Mouse (Mus musculus): ENCODE results near the gene Pym1. TPM values are rescaled to one million over a fixed set of nuclear protein-coding genes. Genes with fewer than 3 reads are reported as not detected.
"Not testable (repeated sequence)": the region's sequence is repeated elsewhere in the genome, so short reads cannot be mapped to it uniquely, and the experiment has no call there.

Gene Pym1
- 10 to 100 TPM; 27.1 to 27.8 TPM for total RNA-seq (2021)
- long read RNA-seq, experiment 1, partial matches to known transcripts, result 1 of 7 reads
- long read RNA-seq, experiment 1, other reads (novel, unspliced or antisense), result 1 of 7 reads
- long read RNA-seq, experiment 2, partial matches to known transcripts, result 1 of 3 reads
- long read RNA-seq, experiment 2, other reads (novel, unspliced or antisense), result 0 of 3 reads

DNA sequence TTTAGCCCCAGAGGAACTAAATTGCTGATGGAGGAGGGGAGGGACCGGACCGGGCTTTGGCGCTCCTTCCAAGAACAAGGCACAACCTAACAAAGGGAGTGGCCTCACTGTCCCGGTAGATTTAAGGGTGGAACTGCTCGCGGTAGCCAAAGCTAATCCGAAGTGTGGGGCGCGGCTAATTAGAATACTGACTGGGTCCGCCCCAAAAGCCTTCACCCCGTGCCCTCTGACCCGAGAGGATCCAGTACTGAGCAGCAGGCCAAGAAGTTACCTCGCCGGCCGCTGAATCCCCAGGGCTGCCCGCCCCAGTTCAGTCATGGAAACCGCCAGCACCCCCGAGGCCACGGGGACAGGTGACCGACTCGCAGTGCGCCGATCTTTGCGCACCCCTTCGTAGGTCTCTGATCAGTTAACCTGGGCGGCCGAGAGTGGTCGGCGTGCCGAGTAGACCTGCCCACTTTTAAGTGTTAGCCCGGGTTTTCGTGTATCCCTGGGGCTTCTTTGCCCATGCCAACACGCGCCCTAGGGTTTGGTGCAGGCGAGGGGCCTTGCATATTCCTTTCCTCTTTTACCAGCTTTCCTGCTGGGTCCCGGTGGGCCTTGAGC is at the start of gene Pym1:
Gene Pym1, plus strand, starts transcription at position 244 of the 606 bp plus-strand sequence.
- TF ChIP-seq CTCF (IDR thresholded peaks at IDR 0.05), result no peak
- intact Hi-C loops (cut with DNase I), result loop anchor here (1.0 kb wide), 1 partner anchor 57 kb away; the partner anchor contains the start of genes Dnajc14 and Tmem198b
- DNase-seq (ENCODE audit: extremely low spot score in 1 of 2, low spot score in 2 of 2), result peak; percentile 47 to 51
- peak within 1 kb of the TSS; percentile 95 for H3K27ac ChIP-seq
- peak within 1 kb of the TSS; percentile 72 for H3K4me3 ChIP-seq

- Histone ChIP-seq H3K4me3 (no peak overlapping the region), H3K27ac (no peak overlapping the region)
- intact Hi-C loops (cut with DNase I), result no loop called here
- no peak for DNase-seq (ENCODE audit: extremely low spot score in 1 of 2, low spot score in 2 of 2)
- no peak for TF ChIP-seq CTCF (IDR thresholded peaks at IDR 0.05)
Observed at GRCm38 (mm10) chr10:128699006-128699405, 48.7 kb upstream of the Pym1 start.

DNA sequence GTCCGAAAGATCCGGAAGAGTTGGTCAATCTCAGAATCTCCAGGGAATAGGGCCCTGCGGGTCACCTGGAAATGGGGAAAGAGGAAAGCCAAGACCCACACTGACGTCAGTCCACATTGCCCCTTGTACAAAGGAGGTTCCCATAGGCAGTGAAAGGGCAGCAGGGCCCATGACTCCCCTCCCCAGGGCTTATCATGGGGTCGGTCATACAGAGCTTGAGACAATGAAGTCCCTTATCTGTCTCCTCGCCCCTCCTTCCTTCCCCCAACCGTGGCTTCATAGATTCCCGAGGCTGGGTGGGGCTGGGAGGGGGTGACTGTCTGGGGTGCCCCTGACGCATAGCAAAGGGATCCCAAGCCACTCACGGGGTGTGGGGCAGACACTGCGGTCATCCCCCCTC is 48.1 kb upstream of the Pym1 start:
- Histone ChIP-seq H3K27ac (no peak overlapping the region), H3K4me3 (no peak overlapping the region)
- intact Hi-C loops (cut with DNase I), result no loop called here
- no peak for DNase-seq (ENCODE audit: extremely low spot score in 1 of 2, low spot score in 2 of 2)
- TF ChIP-seq CTCF (IDR thresholded peaks at IDR 0.05), result no peak

DNA sequence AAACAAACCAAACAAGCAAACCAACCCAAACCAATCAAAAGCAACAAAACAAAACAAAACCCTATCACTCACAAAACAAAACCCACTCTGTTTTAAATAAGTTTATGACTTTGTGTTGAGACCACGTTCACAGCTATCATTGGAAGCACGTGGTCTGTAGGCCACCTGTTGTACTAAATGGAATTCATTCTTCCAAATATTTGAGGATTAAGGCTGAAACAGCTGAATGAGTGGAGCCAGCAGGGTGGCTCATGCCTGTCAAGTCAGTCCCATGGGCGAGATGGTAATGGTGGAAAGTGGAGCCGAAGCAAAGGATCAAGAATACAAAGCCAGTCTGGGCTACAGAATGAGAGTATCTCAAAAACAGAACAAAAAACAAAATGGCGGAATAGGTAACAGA is 47.0 kb upstream of the Pym1 start:
- no peak for TF ChIP-seq CTCF (IDR thresholded peaks at IDR 0.05)
- H3K27ac ChIP-seq, result no peak overlapping the region
- intact Hi-C loops (cut with DNase I), result no loop called here
- DNase-seq (ENCODE audit: extremely low spot score in 1 of 2, low spot score in 2 of 2), result no peak
- no peak overlapping the region for H3K4me3 ChIP-seq

DNA sequence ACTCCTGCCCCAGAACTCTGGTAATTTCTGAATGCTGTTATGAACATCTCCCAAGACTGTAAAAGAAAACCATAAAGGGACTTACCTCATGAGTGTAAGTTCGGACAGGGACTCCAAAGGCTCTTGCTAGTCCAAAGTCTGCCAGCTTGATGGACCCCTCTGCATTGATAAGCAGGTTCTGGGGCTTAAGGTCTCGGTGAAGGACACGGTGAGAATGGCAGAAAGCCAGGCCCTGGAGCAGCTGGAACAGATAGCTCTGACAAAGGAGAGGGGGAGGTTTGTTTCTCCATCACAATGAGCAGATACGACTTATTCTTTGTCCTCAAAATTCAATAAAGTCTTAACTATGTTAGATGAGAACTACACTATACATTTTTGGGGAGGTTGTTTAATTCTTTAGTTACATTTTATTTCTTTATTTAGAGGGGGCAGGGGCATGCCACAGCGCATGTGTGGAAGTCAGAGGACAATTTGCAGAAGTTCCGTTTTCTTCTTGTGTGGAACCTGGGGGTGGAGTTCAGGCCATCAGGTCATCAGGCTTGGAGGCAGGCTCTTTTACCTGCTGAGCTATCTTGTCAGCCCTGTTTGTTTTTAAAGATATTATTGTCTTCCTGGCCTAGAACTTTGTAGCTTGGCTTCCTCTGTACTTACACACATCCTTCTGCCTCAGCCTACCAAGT is 45.2 kb upstream of the Pym1 start:
- no peak for TF ChIP-seq CTCF (IDR thresholded peaks at IDR 0.05)
- Histone ChIP-seq H3K4me3 (no peak overlapping the region), H3K27ac (no peak overlapping the region)
- intact Hi-C loops (cut with DNase I), result no loop called here
- no peak for DNase-seq (ENCODE audit: extremely low spot score in 1 of 2, low spot score in 2 of 2)

DNA sequence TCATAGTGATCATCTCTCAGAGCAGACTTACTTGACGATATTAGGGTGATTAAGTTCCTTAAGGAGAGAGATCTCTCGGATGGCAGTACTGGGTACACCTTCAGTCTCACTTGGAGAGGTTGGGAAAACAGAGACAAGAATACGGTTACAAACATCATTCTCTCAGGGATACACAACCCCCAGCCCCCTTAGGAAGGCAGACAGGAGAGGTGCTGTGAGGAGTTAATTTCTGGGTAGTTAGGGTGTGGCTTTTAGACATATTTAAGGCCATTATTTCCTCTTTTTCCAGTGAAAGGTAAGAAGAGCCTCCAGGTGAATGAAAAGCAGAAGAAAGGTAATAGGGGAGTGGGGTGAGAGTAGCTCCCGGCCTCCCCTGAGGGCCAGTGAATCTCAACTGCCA is 43.8 kb upstream of the Pym1 start, which contains the start of gene Pmel:
Gene Pmel, plus strand, starts transcription at position 301 of the 400 bp plus-strand sequence.
- Histone ChIP-seq H3K4me3 (peak within 1 kb of the TSS; percentile 58), H3K27ac (peak within 1 kb of the TSS; percentile 37; the same call in 1 of the 2 replicates)
- intact Hi-C loops (cut with DNase I), result no loop called here
- no peak for TF ChIP-seq CTCF (IDR thresholded peaks at IDR 0.05)
- DNase-seq (ENCODE audit: extremely low spot score in 1 of 2, low spot score in 2 of 2), result no peak

DNA sequence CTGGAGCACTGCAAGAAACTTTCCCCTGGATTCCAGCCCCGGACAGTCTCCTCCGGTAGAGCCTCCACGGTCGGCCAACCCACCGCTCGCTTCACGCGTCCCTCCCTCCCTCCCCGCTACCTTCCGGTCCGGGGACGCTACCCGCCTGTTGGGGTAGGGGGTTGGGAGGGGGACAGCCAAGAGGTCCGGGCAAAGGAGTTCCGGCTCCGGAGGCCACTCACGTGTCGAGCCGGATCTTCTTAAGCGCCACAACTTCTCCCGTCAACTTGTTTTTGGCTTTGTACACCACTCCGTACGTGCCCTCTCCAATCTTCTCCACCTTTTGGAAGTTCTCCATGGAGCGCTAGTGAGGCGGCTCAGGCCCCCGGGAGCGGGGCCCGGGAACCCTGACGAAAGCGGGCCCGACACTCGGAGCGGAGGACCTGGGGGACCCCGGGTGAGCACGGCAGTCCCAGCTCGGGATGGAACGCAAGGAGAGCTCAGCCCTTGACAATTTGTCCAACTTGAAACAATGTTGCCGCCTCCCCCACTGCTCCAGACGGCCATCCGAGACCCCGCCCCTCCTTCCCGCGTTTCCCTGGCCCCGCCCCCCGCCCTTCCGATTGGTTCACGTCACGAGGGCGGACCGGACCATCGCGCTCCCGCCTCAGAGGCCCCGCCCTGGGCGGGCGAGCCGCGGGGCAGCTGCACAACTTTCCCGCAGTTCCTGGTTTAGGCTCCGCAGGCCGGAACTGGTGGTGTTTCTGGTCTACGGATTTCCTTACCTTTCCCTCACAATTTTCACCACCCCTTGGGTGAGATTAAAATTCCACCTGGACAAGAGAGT is 43.0 kb upstream of the Pym1 start, which contains the start of gene Cdk2:
Gene Cdk2, minus strand, starts transcription at position 541 of the 826 bp plus-strand sequence.
- intact Hi-C loops (cut with DNase I), result no loop called here
- no peak for TF ChIP-seq CTCF (IDR thresholded peaks at IDR 0.05)
- DNase-seq (ENCODE audit: extremely low spot score in 1 of 2, low spot score in 2 of 2), result peak; percentile 84 to 87
- H3K27ac ChIP-seq, result peak within 1 kb of the TSS; percentile 37; the same call in 1 of the 2 replicates
- H3K4me3 ChIP-seq, result peak within 1 kb of the TSS; percentile 58

DNA sequence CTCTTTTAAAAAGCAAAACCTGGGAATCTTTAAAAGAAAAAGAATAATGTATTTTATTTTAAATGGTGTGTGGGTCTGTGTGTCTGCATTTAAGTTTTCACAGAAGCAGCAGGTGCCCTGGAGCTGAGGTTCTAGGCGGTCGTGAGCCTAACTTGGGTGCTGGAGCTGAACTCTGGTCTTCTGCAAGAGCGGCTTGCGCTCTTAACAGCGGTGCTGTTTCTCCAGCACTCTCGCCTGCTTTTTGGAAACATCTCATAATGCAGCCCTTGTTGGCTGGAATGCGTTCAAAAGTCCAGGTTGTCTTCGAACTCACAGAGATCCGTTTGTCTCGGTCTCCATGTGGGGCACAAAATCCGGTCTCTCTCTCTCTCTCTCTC is 42.4 kb upstream of the Pym1 start:
- intact Hi-C loops (cut with DNase I), result no loop called here
- Histone ChIP-seq H3K27ac (peak overlapping the region; percentile 2; the same call in 1 of the 2 replicates), H3K4me3 (peak overlapping the region; percentile 58)
- DNase-seq (ENCODE audit: extremely low spot score in 1 of 2, low spot score in 2 of 2), result no peak
- no peak for TF ChIP-seq CTCF (IDR thresholded peaks at IDR 0.05)

GRCm38 (mm10) chr10:128711318-128711717 is 36.4 kb upstream of the Pym1 start:
- H3K4me3 ChIP-seq; DNase-seq (ENCODE audit: extremely low spot score in 1 of 2, low spot score in 2 of 2); H3K27ac ChIP-seq; intact Hi-C loops (cut with DNase I): not testable (repeated sequence)

DNA sequence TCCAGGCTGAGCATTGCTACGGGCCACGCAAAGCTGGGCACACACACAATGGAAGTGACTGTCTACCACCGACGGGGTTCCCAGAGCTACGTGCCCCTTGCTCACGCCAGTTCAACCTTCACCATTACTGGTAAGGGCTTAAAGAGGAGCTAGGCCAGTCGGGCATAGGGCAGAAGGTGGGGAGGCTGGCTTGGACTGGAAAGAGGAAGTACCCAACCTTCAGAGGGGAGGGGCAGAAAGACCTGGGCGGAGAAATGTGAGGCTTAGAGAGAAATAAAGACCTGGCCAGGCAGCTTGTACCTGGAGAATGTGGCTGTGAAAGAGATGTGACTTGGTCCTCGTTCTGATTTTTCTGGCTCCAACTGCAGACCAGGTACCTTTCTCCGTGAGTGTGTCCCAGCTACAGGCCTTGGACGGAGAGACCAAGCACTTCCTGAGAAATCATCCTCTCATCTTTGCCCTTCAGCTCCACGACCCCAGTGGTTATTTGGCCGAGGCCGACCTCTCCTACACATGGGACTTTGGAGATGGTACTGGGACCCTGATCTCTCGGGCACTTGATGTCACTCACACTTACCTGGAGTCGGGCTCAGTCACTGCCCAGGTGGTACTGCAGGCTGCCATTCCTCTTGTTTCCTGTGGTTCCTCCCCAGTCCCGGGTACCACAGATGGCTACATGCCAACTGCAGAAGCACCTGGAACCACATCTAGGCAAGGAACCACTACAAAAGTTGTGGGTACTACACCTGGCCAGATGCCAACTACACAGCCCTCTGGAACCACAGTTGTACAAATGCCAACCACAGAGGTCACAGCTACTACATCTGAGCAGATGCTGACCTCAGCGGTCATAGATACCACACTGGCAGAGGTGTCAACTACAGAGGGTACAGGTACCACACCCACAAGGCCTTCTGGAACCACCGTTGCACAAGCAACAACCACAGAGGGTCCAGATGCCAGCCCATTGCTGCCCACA is 31.8 kb upstream of the Pym1 start:
- H3K27ac ChIP-seq, result no peak overlapping the region
- intact Hi-C loops (cut with DNase I), result no loop called here
- DNase-seq (ENCODE audit: extremely low spot score in 1 of 2, low spot score in 2 of 2), result no peak
- TF ChIP-seq CTCF (IDR thresholded peaks at IDR 0.05), result no peak
- H3K4me3 ChIP-seq, result no peak overlapping the region

DNA sequence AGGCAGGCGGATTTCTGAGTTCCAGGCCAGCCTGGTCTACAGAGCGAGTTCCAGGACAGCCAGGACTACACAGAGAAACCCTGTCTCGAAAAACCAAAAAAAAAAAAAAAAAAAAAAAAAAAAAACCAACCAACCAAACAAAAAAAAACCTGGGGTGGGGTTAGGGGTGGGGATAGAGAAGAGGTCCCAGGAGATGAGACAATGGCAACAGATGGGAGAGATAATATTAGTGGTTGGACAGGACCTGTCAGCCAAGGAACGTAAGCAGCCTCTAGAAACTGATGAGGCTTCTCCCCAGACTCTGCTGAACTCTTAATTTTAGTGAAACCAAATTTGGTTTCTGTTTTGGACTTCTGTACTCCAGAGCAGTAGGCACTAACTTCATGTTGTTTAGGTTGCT is 22.2 kb upstream of the Pym1 start:
- H3K27ac ChIP-seq; DNase-seq (ENCODE audit: extremely low spot score in 1 of 2, low spot score in 2 of 2); intact Hi-C loops (cut with DNase I); H3K4me3 ChIP-seq: not testable (repeated sequence)
